Mouse (Mus musculus) stomach, embryonic 16.5 days (tissue): Measurements from ENCODE around the gene Nkx6-1. TPM values are rescaled to one million over a fixed set of nuclear protein-coding genes. Genes with fewer than 3 reads are reported as not detected.

Experiments
- ATAC-seq: fragments of 200-750 bp; cut with Nextera tagmentation; 2 replicates; pipeline ENCODE4 v1.8.0; 2017; ENCODE audit warnings: moderate number of reproducible peaks, moderate TSS enrichment; ENCODE audit not compliant: insufficient read depth, low FRiP score
- H3K27ac ChIP-seq: fragments of 300-500 bp; sonication (generic); 2 replicates; pipeline ENCODE4 v1.5.1; 2014; ENCODE audit warnings: low read length
- H3K27me3 ChIP-seq: fragments of 300-500 bp; sonication (generic); 2 replicates; pipeline ENCODE4 v1.6.1; 2014; ENCODE audit warnings: low read length, control low read depth, mixed read lengths; ENCODE audit not compliant: control insufficient read depth, insufficient read depth
- H3K36me3 ChIP-seq: fragments of 300-500 bp; sonication (generic); 2 replicates; pipeline ENCODE4 v1.6.1; 2014; ENCODE audit warnings: low read length; ENCODE audit not compliant: control insufficient read depth, insufficient read depth
- H3K4me1 ChIP-seq: fragments of 300-500 bp; sonication (generic); 2 replicates; pipeline ENCODE4 v1.6.1; 2014; ENCODE audit warnings: low read length, control low read depth, mixed read lengths; ENCODE audit not compliant: control insufficient read depth, insufficient read depth
- H3K4me2 ChIP-seq: fragments of 300-500 bp; sonication (generic); 2 replicates; pipeline ENCODE4 v1.6.1; 2014; ENCODE audit warnings: low read depth, low read length, mixed read lengths
- H3K4me3 ChIP-seq: fragments of 300-500 bp; sonication (generic); replicated peaks from 2 replicates; pipeline ENCODE4 v1.5.1; 2014; ENCODE audit warnings: mild to moderate bottlenecking, low read length
- H3K9ac ChIP-seq: fragments of 300-500 bp; sonication (generic); 2 replicates; pipeline ENCODE4 v1.6.1; 2014; ENCODE audit warnings: low read length
- H3K9me3 ChIP-seq: fragments of 300-500 bp; sonication (generic); replicated peaks from 2 replicates; pipeline ENCODE4 v1.6.1; 2016; ENCODE audit warnings: low read length, control low read depth; ENCODE audit not compliant: control insufficient read depth
- WGBS: fragments of 180-500 bp; shearing (Covaris S2); extraction: QIAGEN DNeasy Blood & Tissue Kit; methylation state at CpG from one replicate; pipeline ENCODE4 v1.1.7; 2014; 5-methylcytosine and 5-hydroxymethylcytosine counted together
- polyA plus RNA-seq: library from polyadenylated mRNA; unstranded; fragments of >200 nt; fragmentation: Nextera tagmentation; extraction: Ambion mirVana; gene quantifications from 2 replicates; pipeline ENCODE4 v1.2.1, GENCODE M21; 2015

Nkx6-1 gene
- polyA plus RNA-seq, 1 experiment from 2014 or later = 2.7 TPM

DNA sequence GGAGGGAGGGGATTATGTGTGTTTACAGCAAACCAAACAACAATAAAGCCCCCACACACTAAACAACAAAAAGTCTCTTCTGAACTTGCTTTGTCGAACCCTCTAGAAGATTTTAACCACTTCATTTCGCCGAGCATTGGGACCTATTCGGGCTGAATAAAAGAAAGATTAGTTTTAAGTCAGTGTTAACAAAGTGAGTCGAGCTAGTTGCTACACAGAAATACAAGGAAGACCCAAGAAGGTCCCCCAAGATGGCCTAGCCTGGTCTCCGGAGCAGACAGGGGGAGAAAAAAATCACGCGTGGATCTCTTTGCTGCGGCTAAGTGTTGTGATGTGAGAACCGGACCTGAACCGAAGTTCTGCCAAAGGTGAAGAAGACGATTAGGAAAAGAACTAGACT is 3.7 kb upstream of the Nkx6-1 start:
- Histone ChIP-seq H3K27me3 (peaks cover 68% of the 10 kb centered on the region), H3K27ac (no peak overlapping the region), H3K9me3 (no peaks in the 10 kb centered on the region), H3K9ac (no peak overlapping the region), H3K36me3 (no peaks in the 10 kb centered on the region), H3K4me3 (no peak overlapping the region), H3K4me2 (no peak overlapping the region), H3K4me1 (peaks cover 22% of the 10 kb centered on the region)
- 14% methylated on average over 12 of the region's 12 CpGs for WGBS
- no peak for ATAC-seq

DNA sequence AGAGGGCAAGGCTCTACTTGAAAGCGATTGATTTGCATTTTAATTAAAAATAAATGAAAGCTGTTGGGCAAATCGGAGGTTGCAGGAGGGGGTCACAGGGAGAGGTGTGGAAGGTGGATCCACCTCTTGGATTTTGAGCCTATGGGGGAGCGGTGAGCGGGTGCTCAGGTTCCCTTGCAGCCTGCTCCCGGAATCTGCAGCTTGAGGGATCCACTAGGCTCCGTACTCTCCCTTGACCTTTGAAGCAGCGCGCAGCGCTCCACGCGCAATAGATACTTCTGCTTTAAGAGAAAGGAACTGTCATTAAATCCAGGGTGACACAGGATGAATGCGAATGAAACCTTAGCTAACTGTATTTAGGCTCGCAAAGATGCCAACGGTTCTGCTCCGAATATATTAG is 3.2 kb upstream of the Nkx6-1 start:
- Histone ChIP-seq H3K9ac (no peak overlapping the region), H3K4me1 (peaks cover 24% of the 10 kb centered on the region), H3K9me3 (no peaks in the 10 kb centered on the region), H3K4me3 (no peak overlapping the region), H3K4me2 (no peak overlapping the region), H3K36me3 (no peaks in the 10 kb centered on the region), H3K27me3 (peaks cover 72% of the 10 kb centered on the region), H3K27ac (no peak overlapping the region)
- no peak for ATAC-seq
- 11% methylated on average over 15 of the region's 15 CpGs for whole genome bisulfite sequencing

DNA sequence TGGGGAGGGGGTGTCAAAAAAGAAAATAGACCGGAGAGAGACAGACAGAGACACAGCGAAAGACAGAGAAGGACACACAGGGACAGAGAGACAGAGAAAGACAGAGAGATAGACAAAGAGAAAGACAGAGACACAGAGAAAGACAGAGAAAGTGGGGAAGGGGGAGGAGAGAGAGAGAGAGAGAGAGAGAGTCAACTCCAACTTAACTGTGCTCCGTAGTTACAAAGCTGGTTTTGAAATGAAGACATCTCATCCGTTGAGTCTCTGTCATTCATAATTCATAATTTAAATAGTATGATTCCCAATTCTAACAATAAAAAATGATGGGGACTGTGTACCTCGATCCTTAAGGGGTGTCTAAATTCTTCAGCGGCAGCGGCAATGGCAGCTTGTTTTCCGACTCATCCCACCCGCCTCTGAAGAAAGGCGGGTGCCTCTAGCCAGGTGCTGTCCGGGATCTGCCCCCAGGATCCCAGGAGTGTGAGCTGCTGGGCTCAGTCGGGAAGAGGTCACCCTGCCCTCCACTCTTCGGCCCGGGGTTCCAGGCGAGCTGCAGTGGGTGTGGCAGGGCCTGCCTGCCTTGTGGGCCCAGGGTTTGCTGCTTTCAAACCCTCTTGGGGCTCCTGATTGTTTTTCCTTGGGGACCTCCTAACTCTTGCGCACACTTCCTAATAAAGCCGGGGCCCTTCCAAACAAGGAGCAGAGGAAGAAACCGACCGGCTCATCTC is 2.6 kb upstream of the Nkx6-1 start:
- WGBS = 4% methylated on average over 19 of the region's 19 CpGs
- H3K4me1 ChIP-seq = peaks cover 24% of the 10 kb centered on the region
- H3K4me2 ChIP-seq = no peak overlapping the region

DNA sequence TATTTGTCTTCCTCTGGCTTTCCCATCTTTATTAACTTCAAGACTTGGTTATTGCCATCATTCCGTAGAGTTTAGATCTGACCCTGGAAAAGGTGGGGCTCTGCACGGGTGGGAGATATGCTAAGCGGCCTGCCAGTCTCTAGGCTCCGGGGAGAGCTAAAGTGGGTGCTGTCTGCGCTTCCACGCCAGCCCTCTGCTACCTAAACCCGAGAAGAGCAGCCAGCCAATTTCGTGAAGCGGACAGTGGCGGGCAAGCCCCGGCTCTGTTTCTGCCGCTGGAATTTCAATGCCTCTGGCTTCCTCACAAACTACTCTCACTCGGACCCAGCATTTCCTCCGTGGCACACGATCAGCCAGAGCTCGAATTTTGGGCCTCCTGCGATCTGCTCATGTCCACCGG is 1.9 kb upstream of the Nkx6-1 start:
- 5% methylated on average over 18 of the region's 18 CpGs for WGBS
- no peak overlapping the region for H3K9ac ChIP-seq
- ATAC-seq = no peak
- no peaks in the 10 kb centered on the region for H3K36me3 ChIP-seq
- no peak overlapping the region for H3K4me2 ChIP-seq
- H3K27me3 ChIP-seq = peaks cover 85% of the 10 kb centered on the region
- no peak overlapping the region for H3K4me3 ChIP-seq
- no peak overlapping the region for H3K27ac ChIP-seq
- peaks cover 24% of the 10 kb centered on the region for H3K4me1 ChIP-seq
- H3K9me3 ChIP-seq = no peaks in the 10 kb centered on the region

More for the DNA sequence above, 2.6 kb upstream of the Nkx6-1 start:
- H3K4me3 ChIP-seq = no peak overlapping the region
- no peak for ATAC-seq
- H3K9ac ChIP-seq = no peak overlapping the region
- H3K27me3 ChIP-seq = peaks cover 78% of the 10 kb centered on the region
- no peak overlapping the region for H3K27ac ChIP-seq
- H3K36me3 ChIP-seq = no peaks in the 10 kb centered on the region
- H3K9me3 ChIP-seq = no peaks in the 10 kb centered on the region

DNA sequence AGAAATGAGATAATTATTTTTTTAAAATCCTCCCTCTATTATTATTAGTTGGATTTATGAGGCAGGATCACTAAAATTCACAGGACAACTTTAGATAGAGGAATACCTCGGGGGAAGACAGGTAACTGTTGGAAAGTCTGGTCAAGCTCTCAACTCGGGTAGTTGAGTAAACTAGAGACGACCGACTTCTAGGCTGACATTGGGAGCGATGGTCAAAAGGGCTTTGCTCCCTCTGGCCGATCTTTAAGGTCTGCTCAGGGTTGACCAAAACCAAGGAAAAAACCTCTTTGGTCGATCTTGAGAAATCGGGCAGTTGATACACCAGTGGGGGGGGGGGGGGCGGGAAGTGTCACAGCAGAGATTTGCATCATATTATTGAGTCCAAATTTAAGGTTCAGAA is 1.3 kb upstream of the Nkx6-1 start:
- no peaks in the 10 kb centered on the region for H3K36me3 ChIP-seq
- no peak overlapping the region for H3K9ac ChIP-seq
- no peak overlapping the region for H3K27ac ChIP-seq
- peaks cover 24% of the 10 kb centered on the region for H3K4me1 ChIP-seq
- no peaks in the 10 kb centered on the region for H3K9me3 ChIP-seq
- no peak overlapping the region for H3K4me2 ChIP-seq
- H3K4me3 ChIP-seq = no peak overlapping the region
- no peak for ATAC-seq
- WGBS = 2% methylated on average over 9 of the region's 9 CpGs
- peaks cover 87% of the 10 kb centered on the region for H3K27me3 ChIP-seq

DNA sequence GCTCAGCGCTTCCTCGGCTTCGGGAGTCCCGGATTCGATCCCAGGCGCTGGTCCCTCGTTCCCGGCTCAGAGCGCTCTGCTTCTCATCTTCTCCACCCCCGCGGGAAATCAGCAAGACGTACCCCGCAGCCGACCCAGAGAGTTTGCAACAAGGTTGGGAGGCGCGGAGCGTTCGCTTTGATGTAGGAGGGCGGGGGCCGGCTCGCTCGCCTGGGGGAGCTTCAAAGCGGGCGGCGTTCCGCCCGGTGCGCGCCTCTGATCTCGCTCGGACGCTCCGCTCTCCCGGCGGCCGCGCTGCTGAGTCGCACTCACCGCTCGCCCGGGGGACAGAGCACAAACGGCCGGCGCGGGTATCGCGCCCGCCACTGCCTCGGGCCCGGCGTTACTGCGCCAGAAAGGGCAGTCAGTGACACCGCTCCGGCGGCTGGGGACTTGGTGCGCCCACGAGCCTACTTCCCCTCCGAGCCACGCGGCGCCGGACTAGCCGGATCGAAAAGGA is 324 bp downstream of the Nkx6-1 start:
- Histone ChIP-seq H3K4me3 (peak overlapping the region; percentile 50), H3K9ac (peak overlapping the region; percentile 69), H3K4me1 (peaks cover 22% of the 10 kb centered on the region), H3K4me2 (peak overlapping the region; percentile 53), H3K27ac (peak overlapping the region; percentile 62), H3K9me3 (no peaks in the 10 kb centered on the region), H3K36me3 (no peaks in the 10 kb centered on the region), H3K27me3 (peaks cover 85% of the 10 kb centered on the region)
- no peak for ATAC-seq
- under 1% methylated on average over 64 of the region's 64 CpGs for WGBS

DNA sequence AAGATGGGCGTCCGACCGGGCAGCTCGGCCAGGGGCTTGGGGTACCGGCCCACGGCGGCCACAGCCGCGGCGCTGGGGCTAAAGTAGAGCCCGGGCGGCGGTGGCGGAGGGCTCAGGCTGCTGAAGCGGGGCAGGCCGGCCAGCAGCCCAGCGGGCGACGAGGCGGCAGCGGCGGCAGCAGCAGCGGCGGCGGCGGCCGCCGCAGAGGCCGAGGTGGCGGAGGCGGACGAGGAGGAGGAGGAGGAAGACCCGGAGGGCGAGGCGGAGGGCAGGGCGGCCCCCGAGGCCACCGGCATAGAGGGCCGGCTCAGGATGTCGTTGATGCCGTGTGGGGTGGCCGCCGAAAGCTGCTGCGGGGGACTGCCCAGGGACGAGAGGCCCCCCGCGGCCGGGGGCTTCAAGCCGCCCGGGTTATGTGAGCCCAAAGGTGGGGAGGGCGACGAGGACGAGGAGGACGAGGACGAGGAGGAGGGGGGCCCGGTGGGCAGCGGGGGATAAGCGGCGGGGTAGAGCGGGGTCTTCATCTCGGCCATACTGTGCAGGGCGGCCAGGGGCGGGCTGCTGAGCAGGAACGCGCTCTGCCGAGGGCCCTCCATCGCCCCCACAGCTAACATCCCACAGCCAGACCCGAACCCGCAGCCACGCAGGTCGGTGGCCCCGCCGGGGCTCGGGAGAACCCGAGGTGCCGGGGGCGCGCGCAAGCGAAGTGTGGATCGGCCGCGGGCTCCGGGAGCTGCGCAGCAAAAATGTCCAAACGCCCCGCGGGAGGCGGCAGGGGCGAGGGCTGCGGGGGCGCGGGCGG is 974 bp downstream of the Nkx6-1 start:
- Histone ChIP-seq H3K36me3 (no peaks in the 10 kb centered on the region), H3K27ac (no peak overlapping the region), H3K9ac (peak overlapping the region; percentile 69), H3K4me2 (peak overlapping the region; percentile 53), H3K4me1 (peaks cover 19% of the 10 kb centered on the region), H3K9me3 (no peaks in the 10 kb centered on the region), H3K4me3 (peak overlapping the region; percentile 50), H3K27me3 (peaks cover 82% of the 10 kb centered on the region)
- WGBS = under 1% methylated on average over 86 of the region's 94 CpGs
- no peak for ATAC-seq

DNA sequence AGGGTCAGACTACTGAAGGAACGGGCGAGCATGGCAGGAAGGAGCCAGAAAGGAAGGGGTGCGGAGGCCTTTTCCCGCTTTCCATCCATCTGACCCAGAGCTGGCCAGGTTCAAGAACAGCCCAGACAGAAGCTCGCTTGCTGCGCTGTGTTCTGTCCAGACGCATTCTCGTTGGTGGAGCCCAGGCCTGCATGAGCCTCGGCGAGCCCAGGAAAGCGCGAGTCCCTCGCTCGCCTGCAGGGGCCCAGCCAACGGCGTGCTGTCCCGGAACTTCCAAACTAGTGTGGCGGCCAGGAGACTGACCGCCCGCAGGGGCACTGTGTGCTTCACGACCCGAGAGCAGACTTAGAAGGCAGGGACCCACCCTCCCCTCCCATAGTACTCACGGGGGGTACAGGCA is 1.6 kb downstream of the Nkx6-1 start:
- no peaks in the 10 kb centered on the region for H3K9me3 ChIP-seq
- H3K27ac ChIP-seq = no peak overlapping the region
- under 1% methylated on average over 23 of the region's 23 CpGs for WGBS

DNA sequence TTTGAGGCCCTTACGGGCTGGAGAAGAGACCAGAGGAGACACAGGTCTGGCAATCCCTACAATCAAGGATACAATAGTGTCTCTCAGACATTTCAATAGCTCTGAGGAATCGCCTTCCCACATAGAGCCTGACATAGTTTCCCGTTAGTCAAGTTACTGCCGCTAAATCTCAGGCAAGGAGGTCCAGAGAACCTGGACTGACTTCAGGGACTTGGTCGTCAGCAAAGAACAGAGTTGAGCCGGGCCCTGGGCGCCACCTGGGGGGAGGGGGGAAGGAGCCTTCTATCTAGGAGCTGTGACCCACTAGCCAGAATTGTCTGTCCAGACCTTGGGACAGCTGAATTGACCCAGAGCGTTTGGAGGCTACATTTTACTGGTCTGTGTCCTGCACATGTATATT is 2.3 kb downstream of the Nkx6-1 start:
- WGBS = 7% methylated on average over 8 of the region's 8 CpGs
- Histone ChIP-seq H3K9me3 (no peaks in the 10 kb centered on the region), H3K4me2 (0 out of 2 replicates have a peak overlapping the region, but pooled peaks have one; percentile 53), H3K27me3 (peaks cover 77% of the 10 kb centered on the region), H3K27ac (no peak overlapping the region), H3K36me3 (no peaks in the 10 kb centered on the region), H3K9ac (no peak overlapping the region), H3K4me3 (peak overlapping the region; percentile 50), H3K4me1 (peaks cover 19% of the 10 kb centered on the region)
- ATAC-seq = no peak

More for the DNA sequence above, 1.6 kb downstream of the Nkx6-1 start:
- peak; percentile 38; the same call in 1 of the 2 replicates for ATAC-seq
- H3K9ac ChIP-seq = peak overlapping the region; percentile 69
- no peaks in the 10 kb centered on the region for H3K36me3 ChIP-seq
- peak overlapping the region; percentile 53 for H3K4me2 ChIP-seq
- peaks cover 79% of the 10 kb centered on the region for H3K27me3 ChIP-seq
- peak overlapping the region; percentile 50 for H3K4me3 ChIP-seq
- peaks cover 19% of the 10 kb centered on the region for H3K4me1 ChIP-seq
